Mouse (Mus musculus) heart, embryonic 14.5 days (tissue): ENCODE results near the gene Socs7. TPM values are rescaled to one million over a fixed set of nuclear protein-coding genes. Genes with fewer than 3 reads are reported as not detected.

Experiments used
- ATAC-seq: fragments of 200-750 bp; cut with Nextera tagmentation; 2 replicates; pipeline ENCODE4 v1.8.0; 2017; ENCODE audit warnings: low read depth, moderate TSS enrichment; ENCODE audit not compliant: insufficient number of reproducible peaks, insufficient read depth, low FRiP score
- H3K27ac ChIP-seq, 2 experiments: fragments of 200-500 bp in 1 of 2; fragments of 300-500 bp in 1 of 2; sonication (generic) in 1 of 2; replicated peaks in 1 of 2; 2 replicates each; pipeline ENCODE4 v1.5.1; 2012 to 2014; ENCODE audit warnings: low read depth in 2 of 2, low read length in 2 of 2, control low read depth in 1 of 2, mild to moderate bottlenecking in 1 of 2, mixed read lengths in 1 of 2; ENCODE audit not compliant: control insufficient read depth in 1 of 2, insufficient read depth in 1 of 2
- H3K27me3 ChIP-seq: fragments of 300-500 bp; sonication (generic); 2 replicates; pipeline ENCODE4 v1.6.1; 2014; ENCODE audit warnings: mild to moderate bottlenecking, low read length, control low read depth; ENCODE audit not compliant: control insufficient read depth, insufficient read depth
- H3K36me3 ChIP-seq: fragments of 300-500 bp; sonication (generic); 2 replicates; pipeline ENCODE4 v1.6.1; 2014; ENCODE audit warnings: mild to moderate bottlenecking, control low read depth, low read length, mixed read lengths; ENCODE audit not compliant: control insufficient read depth, insufficient read depth
- H3K4me1 ChIP-seq, 2 experiments: fragments of 200-500 bp in 1 of 2; fragments of 300-500 bp in 1 of 2; sonication (generic) in 1 of 2; 2 replicates each; pipeline ENCODE4 v1.6.1; 2012 to 2014; ENCODE audit warnings: low read length in 2 of 2, control low read depth in 1 of 2, mixed read lengths in 1 of 2; ENCODE audit not compliant: control insufficient read depth in 2 of 2, insufficient read depth in 2 of 2
- H3K4me2 ChIP-seq: fragments of 300-500 bp; sonication (generic); 2 replicates; pipeline ENCODE4 v1.6.1; 2014; ENCODE audit warnings: mild to moderate bottlenecking, low read length
- H3K4me3 ChIP-seq, 2 experiments: fragments of 200-500 bp in 1 of 2; fragments of 300-500 bp in 1 of 2; sonication (generic) in 1 of 2; 2 replicates each; pipeline ENCODE4 v1.5.1; 2012 to 2014; ENCODE audit warnings: low read length in 2 of 2, mild to moderate bottlenecking in 2 of 2, control low read depth in 1 of 2, low read depth in 1 of 2, moderate library complexity in 1 of 2; ENCODE audit not compliant: control insufficient read depth in 1 of 2, insufficient read depth in 1 of 2
- H3K9ac ChIP-seq: fragments of 300-500 bp; sonication (generic); 2 replicates; pipeline ENCODE4 v1.6.1; 2014; ENCODE audit warnings: mild to moderate bottlenecking, low read length
- H3K9me3 ChIP-seq: fragments of 300-500 bp; sonication (generic); 2 replicates; pipeline ENCODE4 v1.6.1; 2016; ENCODE audit warnings: low read length, control low read depth; ENCODE audit not compliant: control insufficient read depth
- WGBS: fragments of 180-500 bp; shearing (Covaris S2); extraction: QIAGEN DNeasy Blood & Tissue Kit; methylation state at CpG from one replicate; pipeline ENCODE4 v1.1.7; 2014; 5-methylcytosine and 5-hydroxymethylcytosine counted together
- polyA plus RNA-seq: library from polyadenylated mRNA; unstranded; fragments of >200 nt; fragmentation: Nextera tagmentation; extraction: Ambion mirVana; gene quantifications from 2 replicates; pipeline ENCODE4 v1.2.1, GENCODE M21; 2014

The Socs7 gene
- polyA plus RNA-seq, 1 experiment from 2014 or later, result 3.6 TPM

- peak; percentile 62 for ATAC-seq
- Histone ChIP-seq H3K27ac (peak overlapping the region; percentile 93 to 94), H3K9ac (peak overlapping the region; percentile 95), H3K9me3 (no peaks in the 10 kb centered on the region), H3K4me3 (peak overlapping the region; percentile 75 to 84), H3K36me3 (peaks cover 20% of the 10 kb centered on the region), H3K27me3 (no peaks in the 10 kb centered on the region), H3K4me1 (peaks cover 69 to 79% of the 10 kb centered on the region in 2 experiments), H3K4me2 (peak overlapping the region; percentile 74)
- WGBS, result under 1% methylated on average over 37 of the region's 37 CpGs
These were observed 77.6 kb downstream of the Socs7 start for GRCm38 (mm10) chr11:97439935-97440334.

- no peaks in the 10 kb centered on the region for H3K9me3 ChIP-seq
These were observed 78.1 kb downstream of the Socs7 start for GRCm38 (mm10) chr11:97440441-97440881.

DNA sequence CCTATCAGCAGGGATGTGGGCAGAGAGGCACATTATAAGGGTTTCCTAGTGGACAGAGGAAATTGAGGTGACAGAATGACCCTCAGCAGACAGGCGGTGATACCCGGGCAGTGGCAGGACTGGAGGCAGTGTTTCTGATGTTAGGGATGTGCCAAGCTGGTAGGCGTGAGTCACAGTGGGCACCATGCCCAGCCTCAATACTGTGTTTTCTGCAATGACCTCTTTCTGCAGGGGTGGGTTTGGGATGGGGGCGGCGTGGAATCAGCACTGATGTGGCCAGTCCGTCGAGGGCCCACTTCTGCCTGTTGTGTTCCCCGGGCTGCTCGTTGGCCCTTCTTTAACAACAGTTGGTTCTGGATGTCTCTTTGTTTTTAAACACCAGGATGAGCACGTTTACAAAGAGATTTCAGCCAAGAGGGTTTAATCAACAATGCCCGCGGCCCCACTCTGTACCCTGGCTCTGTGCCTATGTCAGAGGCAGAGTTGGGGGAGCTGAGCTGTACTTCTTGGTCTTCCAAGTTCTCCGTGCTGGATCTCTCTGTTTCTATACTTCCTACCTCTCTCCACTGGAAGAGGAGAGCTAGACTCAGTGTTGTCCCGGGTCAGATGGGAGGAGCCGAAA is 78.8 kb downstream of the Socs7 start:
- H3K9me3 ChIP-seq, result no peaks in the 10 kb centered on the region
- peak overlapping the region; percentile 75 to 84 for H3K4me3 ChIP-seq
- ATAC-seq, result no peak
- H3K4me2 ChIP-seq, result peak overlapping the region; percentile 74
- peak overlapping the region; percentile 74 to 94 for H3K27ac ChIP-seq
- peaks cover 58 to 73% of the 10 kb centered on the region in 2 experiments for H3K4me1 ChIP-seq
- H3K9ac ChIP-seq, result peak overlapping the region; percentile 95
- H3K27me3 ChIP-seq, result no peaks in the 10 kb centered on the region
- WGBS, result 9% methylated on average over 15 of the region's 15 CpGs
- H3K36me3 ChIP-seq, result peaks cover 32% of the 10 kb centered on the region

More at GRCm38 (mm10) chr11:97440441-97440881, 78.1 kb downstream of the Socs7 start:
- Histone ChIP-seq H3K4me2 (peak overlapping the region; percentile 74), H3K4me3 (peak overlapping the region; percentile 75 to 84), H3K36me3 (peaks cover 25% of the 10 kb centered on the region), H3K4me1 (peaks cover 64 to 77% of the 10 kb centered on the region in 2 experiments), H3K27me3 (no peaks in the 10 kb centered on the region), H3K9ac (peak overlapping the region; percentile 95), H3K27ac (peak overlapping the region; percentile 74 to 94)
- under 1% methylated on average over 34 of the region's 34 CpGs for WGBS
- peak; percentile 2; the same call in 1 of the 2 replicates for ATAC-seq

DNA sequence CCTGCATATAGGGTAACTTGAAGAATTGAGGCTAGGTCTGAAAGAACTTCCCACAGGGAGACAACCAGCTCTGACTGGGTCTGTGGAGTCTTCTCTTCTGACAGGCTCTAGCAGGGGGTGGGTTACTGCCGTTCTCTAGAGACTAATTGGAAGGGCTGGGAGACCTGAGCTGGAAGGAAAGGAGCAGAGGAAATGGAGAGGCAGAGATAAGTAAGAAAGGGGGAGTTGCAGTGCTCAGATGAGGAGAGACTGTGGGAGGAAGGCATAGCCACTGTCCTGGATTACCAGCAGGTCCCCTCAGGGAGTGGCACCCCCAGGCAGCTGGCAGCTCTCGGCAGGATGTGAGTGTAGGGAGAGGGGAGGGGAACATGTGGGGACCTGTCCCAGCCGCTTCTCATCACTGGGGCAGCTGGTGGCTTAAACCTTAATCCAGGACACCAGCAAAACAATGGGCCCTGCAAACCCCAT is 79.3 kb downstream of the Socs7 start:
- H3K9me3 ChIP-seq, result no peaks in the 10 kb centered on the region
- peaks cover 37% of the 10 kb centered on the region for H3K36me3 ChIP-seq
- H3K4me3 ChIP-seq, result peak overlapping the region; percentile 75 to 84
- peak overlapping the region; percentile 95 for H3K9ac ChIP-seq
- no peak for ATAC-seq
- H3K27ac ChIP-seq, result peak overlapping the region; percentile 74 to 94
- peak overlapping the region; percentile 74 for H3K4me2 ChIP-seq
- WGBS, result 11% methylated on average over 3 of the region's 3 CpGs
- no peaks in the 10 kb centered on the region for H3K27me3 ChIP-seq
- H3K4me1 ChIP-seq, result peaks cover 52 to 68% of the 10 kb centered on the region in 2 experiments

GRCm38 (mm10) chr11:97442891-97443675 is 80.7 kb downstream of the Socs7 start:
- peaks cover 51% of the 10 kb centered on the region for H3K36me3 ChIP-seq
- H3K27me3 ChIP-seq, result no peaks in the 10 kb centered on the region
- 0 out of 4 replicates have a peak overlapping the region, but pooled peaks of 1 of the 2 experiments have one; percentile 34 for H3K27ac ChIP-seq
- peak overlapping the region; percentile 74 for H3K4me2 ChIP-seq
- H3K9me3 ChIP-seq, result no peaks in the 10 kb centered on the region
- peak overlapping the region; percentile 95 for H3K9ac ChIP-seq
- no peak for ATAC-seq
- 60% methylated on average over 11 of the region's 11 CpGs for WGBS
- H3K4me1 ChIP-seq, result peaks cover 41 to 57% of the 10 kb centered on the region in 2 experiments
- no peak overlapping the region for H3K4me3 ChIP-seq

- Histone ChIP-seq H3K27ac (peak overlapping the region; percentile 5 to 24; a peak in 1 of 4 replicates), H3K27me3 (no peaks in the 10 kb centered on the region), H3K4me2 (no peak overlapping the region), H3K9me3 (no peaks in the 10 kb centered on the region), H3K9ac (peak overlapping the region; percentile 12; the same call in 1 of the 2 replicates), H3K36me3 (peaks cover 70% of the 10 kb centered on the region), H3K4me1 (peaks cover 39 to 60% of the 10 kb centered on the region in 2 experiments), H3K4me3 (no peak overlapping the region)
- ATAC-seq, result no peak
- 40% methylated on average over 6 of the region's 6 CpGs for WGBS
These were observed 83.2 kb downstream of the Socs7 start for GRCm38 (mm10) chr11:97445596-97445995.

DNA sequence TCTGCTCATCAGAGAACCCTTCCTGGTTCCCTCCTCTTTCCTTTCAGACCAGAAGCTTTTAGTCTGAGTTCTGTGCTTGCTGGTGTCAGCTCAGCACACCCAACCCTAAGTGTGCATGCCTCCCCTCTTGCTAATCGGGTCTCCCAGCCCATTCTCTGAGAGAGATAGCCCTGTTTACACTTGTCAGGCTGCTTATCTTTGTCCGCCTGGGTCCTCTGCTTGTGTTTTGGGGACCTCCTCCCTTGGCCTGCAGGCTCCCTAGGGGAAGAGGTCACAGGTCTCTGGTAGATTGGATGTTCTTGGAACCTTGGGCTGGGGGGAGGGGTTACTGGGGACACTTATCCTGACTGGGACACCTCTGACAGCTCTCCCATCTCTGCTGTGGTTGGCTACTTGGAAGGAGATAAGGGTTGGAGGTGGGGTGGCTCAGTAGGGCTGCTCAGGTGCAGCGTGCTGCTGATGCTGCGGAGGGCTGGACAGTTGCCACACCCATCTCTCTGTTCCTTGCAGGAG is 83.7 kb downstream of the Socs7 start:
- Histone ChIP-seq H3K4me2 (no peak overlapping the region), H3K36me3 (peaks cover 72% of the 10 kb centered on the region), H3K9ac (0 out of 2 replicates have a peak overlapping the region, but pooled peaks have one; percentile 12), H3K4me1 (peaks cover 40 to 57% of the 10 kb centered on the region in 2 experiments), H3K9me3 (no peaks in the 10 kb centered on the region), H3K27me3 (no peaks in the 10 kb centered on the region), H3K4me3 (no peak overlapping the region), H3K27ac (0 out of 4 replicates have a peak overlapping the region, but pooled peaks of 1 of the 2 experiments have one; percentile 5)
- WGBS, result 50% methylated on average over 4 of the region's 4 CpGs
- ATAC-seq, result no peak
